Mouse (Mus musculus) Muller cell, postnatal 12 days (primary cell): ENCODE measurements at regions not wholly inside any gene's neighbourhood (a gene's known extent, or its start where the extent isn't known, plus 50 kb on each side); places are given as distances from the start of the nearest gene placed in this dataset.
"Not testable (repeated sequence)": the region's sequence is repeated elsewhere in the genome, so short reads cannot be mapped to it uniquely, and the experiment has no call there.

ENCODE experiments used
- DNase-seq: peaks from one replicate; pipeline ENCODE4 v3.0.0-alpha.2; 2015; ENCODE audit errors: inconsistent ontology term

GRCm38 (mm10) chr9:11441241-11441997 lies 536.8 kb upstream of the Cntn5 start:
- not testable (repeated sequence) for DNase-seq

- no peak for DNase-seq
Measured at GRCm38 (mm10) chr9:11436443-11437167, 532.0 kb upstream of the Cntn5 start.

GRCm38 (mm10) chr9:11436014-11436413 lies 531.4 kb upstream of the Cntn5 start:
- DNase-seq, result no peak

- DNase-seq, result no peak
Measured at GRCm38 (mm10) chr9:11435019-11435418, 530.4 kb upstream of the Cntn5 start.

- DNase-seq, result no peak
Measured at GRCm38 (mm10) chr9:11426473-11426872, 521.9 kb upstream of the Cntn5 start.

- no peak for DNase-seq
Measured at GRCm38 (mm10) chr9:11396829-11397228, 492.3 kb upstream of the Cntn5 start.

- no peak for DNase-seq
Measured at GRCm38 (mm10) chr9:11381648-11382075, 477.1 kb upstream of the Cntn5 start.

GRCm38 (mm10) chr9:11380531-11380930 lies 476.0 kb upstream of the Cntn5 start:
- DNase-seq, result no peak

- DNase-seq, result no peak
Measured at GRCm38 (mm10) chr9:11378046-11378445, 473.5 kb upstream of the Cntn5 start.

- DNase-seq, result no peak
Measured at GRCm38 (mm10) chr9:11377586-11377985, 473.0 kb upstream of the Cntn5 start.

GRCm38 (mm10) chr9:11373294-11373903 lies 468.8 kb upstream of the Cntn5 start:
- DNase-seq, result no peak

GRCm38 (mm10) chr9:11368056-11368455 lies 463.5 kb upstream of the Cntn5 start:
- no peak for DNase-seq

- peak; percentile 27 for DNase-seq
Measured at GRCm38 (mm10) chr9:11328900-11329299, 424.3 kb upstream of the Cntn5 start.

- no peak for DNase-seq
Measured at GRCm38 (mm10) chr9:11317221-11317620, 412.6 kb upstream of the Cntn5 start.

- DNase-seq, result not testable (repeated sequence)
Measured at GRCm38 (mm10) chr9:11297116-11297515, 392.5 kb upstream of the Cntn5 start.

- no peak for DNase-seq
Measured at GRCm38 (mm10) chr9:11285135-11285534, 380.6 kb upstream of the Cntn5 start.

GRCm38 (mm10) chr9:11284549-11284948 lies 380.0 kb upstream of the Cntn5 start:
- no peak for DNase-seq

GRCm38 (mm10) chr9:11279409-11280127 lies 375.0 kb upstream of the Cntn5 start:
- no peak for DNase-seq

GRCm38 (mm10) chr9:11277810-11278209 lies 373.2 kb upstream of the Cntn5 start:
- DNase-seq, result no peak

- no peak for DNase-seq
Measured at GRCm38 (mm10) chr9:11276966-11277365, 372.4 kb upstream of the Cntn5 start.

GRCm38 (mm10) chr9:11256848-11257247 lies 352.3 kb upstream of the Cntn5 start:
- DNase-seq, result no peak

GRCm38 (mm10) chr9:11206829-11207228 lies 302.3 kb upstream of the Cntn5 start:
- peak; percentile 69 for DNase-seq
